Mouse (Mus musculus) neural tube, embryonic 12.5 days (tissue): ENCODE data around the gene Npy5r. TPM values are rescaled to one million over a fixed set of nuclear protein-coding genes. Genes with fewer than 3 reads are reported as not detected.

ENCODE experiments used
- ATAC-seq: fragments of 200-750 bp; cut with Nextera tagmentation; 2 replicates; pipeline ENCODE4 v1.8.0; 2017; ENCODE audit warnings: low read depth, mild to moderate bottlenecking, moderate TSS enrichment, moderate library complexity; ENCODE audit not compliant: low FRiP score
- H3K27ac ChIP-seq: fragments of 300-500 bp; sonication (generic); 2 replicates; pipeline ENCODE4 v1.5.1; 2016
- H3K27me3 ChIP-seq: fragments of 300-500 bp; sonication (generic); replicated peaks from 2 replicates; pipeline ENCODE4 v1.6.1; 2016; ENCODE audit warnings: mild to moderate bottlenecking
- H3K36me3 ChIP-seq: fragments of 300-500 bp; sonication (generic); 2 replicates; pipeline ENCODE4 v1.6.1; 2016; ENCODE audit warnings: mild to moderate bottlenecking
- H3K4me1 ChIP-seq: fragments of 300-500 bp; sonication (generic); 2 replicates; pipeline ENCODE4 v1.6.1; 2016
- H3K4me2 ChIP-seq: fragments of 300-500 bp; sonication (generic); replicated peaks from 2 replicates; pipeline ENCODE4 v1.6.1; 2016; ENCODE audit warnings: mild to moderate bottlenecking
- H3K4me3 ChIP-seq: fragments of 300-500 bp; sonication (generic); 2 replicates; pipeline ENCODE4 v1.5.1; 2016
- H3K9ac ChIP-seq: fragments of 300-500 bp; sonication (generic); 2 replicates; pipeline ENCODE4 v1.6.1; 2016; ENCODE audit warnings: mild to moderate bottlenecking
- H3K9me3 ChIP-seq: fragments of 300-500 bp; sonication (generic); 2 replicates; pipeline ENCODE4 v1.6.1; 2016; ENCODE audit warnings: mild to moderate bottlenecking
- WGBS: fragments of 180-500 bp; shearing (Covaris S2); methylation state at CpG from one replicate; pipeline ENCODE4 v1.1.7; 2016; 5-methylcytosine and 5-hydroxymethylcytosine counted together
- polyA plus RNA-seq: library from polyadenylated mRNA; unstranded; fragments of >200 nt; fragmentation: Nextera tagmentation; extraction: Ambion mirVana; gene quantifications from 2 replicates; pipeline ENCODE4 v1.2.1, GENCODE M21; 2016

Gene Npy5r
- polyA plus RNA-seq, 1 experiment from 2014 or later, result 0.52 TPM

DNA sequence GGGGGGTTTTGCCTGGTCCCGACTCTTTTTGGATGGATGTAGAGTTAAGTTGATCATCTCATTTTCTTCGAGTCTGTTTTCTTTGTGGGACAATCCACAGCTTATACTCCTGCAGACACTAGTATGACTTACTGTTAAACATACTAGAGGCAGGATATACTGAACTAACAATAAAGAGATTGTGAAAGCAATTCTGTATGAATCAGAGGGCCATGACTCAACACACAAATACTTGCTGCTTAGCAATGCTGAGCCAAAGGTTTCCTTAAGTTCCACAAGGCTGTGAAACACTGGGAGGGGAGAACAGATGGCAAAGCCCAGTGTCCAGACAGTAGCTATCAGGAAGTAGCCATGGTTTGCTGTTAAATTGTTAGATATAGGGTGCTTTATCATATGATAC lies 6.7 kb downstream of the Npy5r start:
- 92% methylated on average over 2 of the region's 2 CpGs for WGBS
- no peak for ATAC-seq

GRCm38 (mm10) chr8:66630721-66631120 lies 57.2 kb downstream of the Npy5r start:
- no peaks in the 10 kb centered on the region for H3K4me1 ChIP-seq
- no peak overlapping the region for H3K4me2 ChIP-seq
- no peak overlapping the region for H3K27ac ChIP-seq
- WGBS, result 62% methylated on average over 1 of the region's 1 CpGs
- H3K4me3 ChIP-seq, result no peak overlapping the region
- no peaks in the 10 kb centered on the region for H3K9me3 ChIP-seq
- no peaks in the 10 kb centered on the region for H3K27me3 ChIP-seq
- no peak for ATAC-seq
- H3K9ac ChIP-seq, result no peak overlapping the region
- H3K36me3 ChIP-seq, result no peaks in the 10 kb centered on the region

More for the DNA sequence above, 6.7 kb downstream of the Npy5r start:
- Histone ChIP-seq H3K27ac (no peak overlapping the region), H3K27me3 (no peaks in the 10 kb centered on the region), H3K9ac (no peak overlapping the region), H3K4me2 (no peak overlapping the region), H3K36me3 (no peaks in the 10 kb centered on the region), H3K4me1 (no peaks in the 10 kb centered on the region), H3K4me3 (no peak overlapping the region), H3K9me3 (no peaks in the 10 kb centered on the region)

Other genes with a start within 250 kb of the Npy5r start
- gene Tma16, start 201.6 kb downstream of the Npy5r start, polyA plus RNA-seq, result 11.8 and 14.4 TPM in 2 replicates
- gene Tktl2, start 176.4 kb downstream of the Npy5r start, polyA plus RNA-seq, result not detected in 2 replicates
- 3.4 and 4.8 TPM in 2 replicates for gene Npy1r, start 9.1 kb upstream of the Npy5r start, polyA plus RNA-seq
- gene Naf1, start 172.1 kb upstream of the Npy5r start, polyA plus RNA-seq, result 2.6 and 3.1 TPM in 2 replicates